Mouse (Mus musculus) thymus, postnatal 14 days (tissue): ENCODE measurements around the gene Arhgap10.

Source experiments
- DNase-seq: peaks from one replicate; pipeline ENCODE4 v3.0.0; 2021

Gene Arhgap10

GRCm38 (mm10) chr8:77515786-77516185, 2.0 kb downstream of the Arhgap10 start:
- no peak for DNase-seq

GRCm38 (mm10) chr8:77515201-77515600, 2.6 kb downstream of the Arhgap10 start:
- DNase-seq: no peak

- no peak for DNase-seq
Observed at GRCm38 (mm10) chr8:77511750-77512493, 5.8 kb downstream of the Arhgap10 start.

GRCm38 (mm10) chr8:77510426-77510825, 7.3 kb downstream of the Arhgap10 start:
- DNase-seq: no peak

GRCm38 (mm10) chr8:77509044-77509443, 8.7 kb downstream of the Arhgap10 start:
- no peak for DNase-seq

- no peak for DNase-seq
Observed at GRCm38 (mm10) chr8:77507510-77508035, 10.2 kb downstream of the Arhgap10 start.

- no peak for DNase-seq
Observed at GRCm38 (mm10) chr8:77506539-77506938, 11.2 kb downstream of the Arhgap10 start.

- no peak for DNase-seq
Observed at GRCm38 (mm10) chr8:77502547-77502946, 15.2 kb downstream of the Arhgap10 start.

- DNase-seq: no peak
Observed at GRCm38 (mm10) chr8:77501131-77501530, 16.6 kb downstream of the Arhgap10 start.

GRCm38 (mm10) chr8:77500264-77500663, 17.5 kb downstream of the Arhgap10 start:
- no peak for DNase-seq

- DNase-seq: no peak
Observed at GRCm38 (mm10) chr8:77497442-77497841, 20.3 kb downstream of the Arhgap10 start.

- DNase-seq: no peak
Observed at GRCm38 (mm10) chr8:77496253-77496652, 21.5 kb downstream of the Arhgap10 start.

GRCm38 (mm10) chr8:77494376-77495328, 23.1 kb downstream of the Arhgap10 start:
- DNase-seq: no peak

- DNase-seq: no peak
Observed at GRCm38 (mm10) chr8:77492356-77493058, 25.2 kb downstream of the Arhgap10 start.

GRCm38 (mm10) chr8:77491231-77491923, 26.4 kb downstream of the Arhgap10 start:
- no peak for DNase-seq

- DNase-seq: no peak
Observed at GRCm38 (mm10) chr8:77490095-77490781, 27.5 kb downstream of the Arhgap10 start.

- DNase-seq: no peak
Observed at GRCm38 (mm10) chr8:77489235-77489634, 28.5 kb downstream of the Arhgap10 start.

- no peak for DNase-seq
Observed at GRCm38 (mm10) chr8:77488215-77488606, 29.5 kb downstream of the Arhgap10 start.

- no peak for DNase-seq
Observed at GRCm38 (mm10) chr8:77487590-77488214, 30.1 kb downstream of the Arhgap10 start.

- no peak for DNase-seq
Observed at GRCm38 (mm10) chr8:77486749-77487148, 31.0 kb downstream of the Arhgap10 start.

- DNase-seq: no peak
Observed at GRCm38 (mm10) chr8:77484817-77485216, 32.9 kb downstream of the Arhgap10 start.
